Comparison of ENCODE assay signal across 29 mouse cellular contexts in genomic region chr9:32063541-32063940, GRCm38 (mm10). TPM values are rescaled to one million over a fixed set of nuclear protein-coding genes. Genes with fewer than 3 reads are reported as not detected.
DNase-seq lines count a peak whose midpoint lies in the region; ATAC-seq and TF ChIP-seq lines count a peak whose summit lies in the region.
"Had no signal": no experiment of that assay in that cellular context is flagged by ENCODE, and none has a peak within 500 bp of the region (broad histone marks: within the 10 kb centered on the region; RNA-seq: fewer than 3 reads in every experiment).

No protein-coding gene starts in this region.

- peak overlapping the region; percentile 19; the same call in 1 of the 2 replicates for H3K27ac ChIP-seq in left cerebral cortex, adult 2 months
- peak overlapping the region; percentile 41; the same call in 1 of the 2 replicates for H3K27ac ChIP-seq in stomach, postnatal 0 days (replicated peaks)
- H3K27ac ChIP-seq: forebrain, embryonic 13.5 days; heart, embryonic 13.5 days; hindbrain, embryonic 10.5 days; hindbrain, embryonic 15.5 days; liver, embryonic 12.5 days; midbrain, embryonic 13.5 days; stomach, embryonic 15.5 days had no signal

- H3K27me3 ChIP-seq in stomach, postnatal 0 days (ENCODE audit: control insufficient read depth, insufficient read depth, low read length): no peaks in the 10 kb centered on the region
- H3K27me3 ChIP-seq: forebrain, embryonic 13.5 days; heart, embryonic 13.5 days; hindbrain, embryonic 15.5 days; liver, embryonic 12.5 days; megakaryocyte, embryonic 14.5 days; midbrain, embryonic 13.5 days; stomach, embryonic 15.5 days had no signal

- intact Hi-C loops in left cerebral cortex, adult 2 months (cut with DNase I): no loop called here

- H3K9ac ChIP-seq in stomach, postnatal 0 days (ENCODE audit: low read length): no peak overlapping the region
- H3K9ac ChIP-seq: forebrain, embryonic 13.5 days; heart, embryonic 13.5 days; hindbrain, embryonic 15.5 days; liver, embryonic 12.5 days; liver, postnatal 0 days; midbrain, embryonic 13.5 days; stomach, embryonic 15.5 days had no signal

- no peak for DNase-seq in frontal cortex, adult 2 months (ENCODE audit: extremely low spot score in 1 of 2, low spot score in 1 of 2)
- DNase-seq in left cerebral cortex, adult 2 months (ENCODE audit: extremely low spot score in 1 of 2, low spot score in 2 of 2): no peak
- no peak for DNase-seq in left cerebral cortex, adult 8-10 months (ENCODE audit: low spot score in 2 of 2)
- DNase-seq in adrenal gland, postnatal 14 days: peak; percentile 29
- no peak for DNase-seq in stomach, postnatal 0 days (ENCODE audit: low spot score)
- no peak for DNase-seq in kidney, postnatal 10 days
- DNase-seq in lung, postnatal 14 days: no peak
- DNase-seq: cerebellum, adult 8-10 months; cerebellum, postnatal 36 days; gastrocnemius, postnatal 14 days; heart, postnatal 14 days; kidney, adult 11 months; kidney, postnatal 4 days; liver, postnatal 0 days; lung, postnatal 4 days; retina, postnatal 1 day; right cerebral cortex, postnatal 14 days; thymus, adult 18-20 months; thymus, postnatal 25 days had no signal

- H3K4me1 ChIP-seq in stomach, postnatal 0 days (replicated peaks; ENCODE audit: control insufficient read depth, insufficient read depth): no peaks in the 10 kb centered on the region
- H3K4me1 ChIP-seq: hindbrain, embryonic 10.5 days; liver, embryonic 12.5 days; megakaryocyte, embryonic 14.5 days; stomach, embryonic 15.5 days had no signal

- H3K36me3 ChIP-seq in stomach, postnatal 0 days (ENCODE audit: control insufficient read depth, insufficient read depth, low read length): no peaks in the 10 kb centered on the region
- H3K36me3 ChIP-seq: heart, embryonic 13.5 days; hindbrain, embryonic 10.5 days; hindbrain, embryonic 15.5 days; liver, embryonic 12.5 days; midbrain, embryonic 13.5 days; stomach, embryonic 15.5 days had no signal

- no peak for TF ChIP-seq CTCF in left cerebral cortex, adult 2 months (IDR thresholded peaks at IDR 0.05)
- TF ChIP-seq CTCF in stomach, postnatal 0 days (IDR thresholded peaks at IDR 0.05; ENCODE audit: low read depth): no peak

- no peak overlapping the region for H3K4me2 ChIP-seq in stomach, postnatal 0 days (replicated peaks; ENCODE audit: low read depth)
- H3K4me2 ChIP-seq: forebrain, embryonic 13.5 days; heart, embryonic 13.5 days; hindbrain, embryonic 15.5 days; liver, embryonic 12.5 days; midbrain, embryonic 13.5 days; stomach, embryonic 15.5 days had no signal

- WGBS in stomach, postnatal 0 days: 61% methylated on average over 6 of the region's 6 CpGs

- TF ChIP-seq EP300 in stomach, postnatal 0 days (optimal IDR thresholded peaks at IDR 0.05): no peak

- H3K9me3 ChIP-seq in stomach, postnatal 0 days (ENCODE audit: control insufficient read depth, low read length): no peaks in the 10 kb centered on the region
- H3K9me3 ChIP-seq: forebrain, embryonic 13.5 days; heart, embryonic 13.5 days; hindbrain, embryonic 10.5 days; hindbrain, embryonic 15.5 days; liver, embryonic 12.5 days; megakaryocyte, embryonic 14.5 days; midbrain, embryonic 13.5 days; stomach, embryonic 15.5 days had no signal

- peak; percentile 44; the same call in 1 of the 2 replicates for ATAC-seq in frontal cortex, adult (ENCODE audit: low TSS enrichment)
- ATAC-seq in stomach, postnatal 0 days (ENCODE audit: low FRiP score, low TSS enrichment): no peak
- ATAC-seq: forebrain, embryonic 13.5 days; inflammation-experienced regulatory T-cells, adult 6 months; liver, embryonic 12.5 days; liver, postnatal 0 days; midbrain, embryonic 13.5 days had no signal

- no peak overlapping the region for H3K4me3 ChIP-seq in left cerebral cortex, adult 2 months
- no peak overlapping the region for H3K4me3 ChIP-seq in stomach, postnatal 0 days (ENCODE audit: low read depth, low read length)
- H3K4me3 ChIP-seq: forebrain, embryonic 13.5 days; heart, embryonic 13.5 days; hindbrain, embryonic 10.5 days; hindbrain, embryonic 15.5 days; liver, embryonic 12.5 days; megakaryocyte, embryonic 14.5 days; midbrain, embryonic 13.5 days; stomach, embryonic 15.5 days had no signal

RNA-seq across cellular contexts. Expression of gene Arhgap32, which starts 52.4 kb away (rescaled TPM):
- 47.5 and 54.9 TPM in 2 replicates for polyA plus RNA-seq in frontal cortex, adult 2 months (2012; rRNA removed)
- total RNA-seq in left cerebral cortex, adult 2 months (2021): 100 to 1,000 TPM; 450 to 496 TPM
- total RNA-seq in left cerebral cortex, adult 8-10 months (2022): 100 to 1,000 TPM; 403 to 500 (median 438) TPM
- total RNA-seq in adrenal gland, postnatal 14 days (2021): 45.4 and 48.3 TPM in 2 replicates
- 8.8 and 11.4 TPM in 2 replicates for polyA plus RNA-seq in stomach, postnatal 0 days (2015; fragmentation: Nextera tagmentation; extraction: Ambion mirVana)
